Mouse (Mus musculus) testis, adult 2 months (tissue): ENCODE data around the gene Gcsh. TPM values are rescaled to one million over a fixed set of nuclear protein-coding genes. Genes with fewer than 3 reads are reported as not detected.

ENCODE experiments used
- H3K27ac ChIP-seq: fragments of 200-500 bp; 2 replicates; pipeline ENCODE4 v1.5.1; 2012; ENCODE audit warnings: low read depth, low read length; ENCODE audit not compliant: control insufficient read depth, insufficient read depth
- H3K27me3 ChIP-seq: fragments of 200-500 bp; 2 replicates; pipeline ENCODE4 v1.6.1; 2012; ENCODE audit warnings: mild to moderate bottlenecking, low read length, moderate library complexity; ENCODE audit not compliant: control insufficient read depth, insufficient read depth
- H3K36me3 ChIP-seq: fragments of 200-500 bp; 2 replicates; pipeline ENCODE4 v1.6.1; 2012; ENCODE audit warnings: mild to moderate bottlenecking, low read length; ENCODE audit not compliant: control insufficient read depth, insufficient read depth
- H3K4me1 ChIP-seq: fragments of 200-500 bp; 2 replicates; pipeline ENCODE4 v1.6.1; 2012; ENCODE audit warnings: low read length; ENCODE audit not compliant: control insufficient read depth, insufficient read depth
- H3K4me3 ChIP-seq: fragments of 200-500 bp; 2 replicates; pipeline ENCODE4 v1.5.1; 2012; ENCODE audit warnings: low read depth, mild to moderate bottlenecking, low read length, moderate library complexity, mixed read lengths; ENCODE audit not compliant: control insufficient read depth
- CTCF ChIP-seq: fragments of 200-500 bp; IDR thresholded peaks from 2 replicates; pipeline ENCODE4 v1.5.1; 2012; ENCODE audit warnings: low read depth, mild to moderate bottlenecking, inconsistent platforms, low read length, moderate library complexity; ENCODE audit not compliant: control insufficient read depth, insufficient read depth, insufficient replicate concordance
- POLR2A ChIP-seq: fragments of 200-500 bp; IDR thresholded peaks from 2 replicates; pipeline ENCODE4 v1.6.1; 2012; ENCODE audit warnings: low read depth, mild to moderate bottlenecking, inconsistent platforms, low read length, moderate library complexity; ENCODE audit not compliant: control insufficient read depth
- polyA plus RNA-seq: library from polyadenylated mRNA; depleted of rRNA; stranded (reverse); fragments of >200 nt; gene quantifications from 2 replicates; pipeline ENCODE4 v1.2.3, GENCODE M21; 2012; rRNA removed

Gene Gcsh
- polyA plus RNA-seq, result 7.3 and 7.6 TPM in 2 replicates

DNA sequence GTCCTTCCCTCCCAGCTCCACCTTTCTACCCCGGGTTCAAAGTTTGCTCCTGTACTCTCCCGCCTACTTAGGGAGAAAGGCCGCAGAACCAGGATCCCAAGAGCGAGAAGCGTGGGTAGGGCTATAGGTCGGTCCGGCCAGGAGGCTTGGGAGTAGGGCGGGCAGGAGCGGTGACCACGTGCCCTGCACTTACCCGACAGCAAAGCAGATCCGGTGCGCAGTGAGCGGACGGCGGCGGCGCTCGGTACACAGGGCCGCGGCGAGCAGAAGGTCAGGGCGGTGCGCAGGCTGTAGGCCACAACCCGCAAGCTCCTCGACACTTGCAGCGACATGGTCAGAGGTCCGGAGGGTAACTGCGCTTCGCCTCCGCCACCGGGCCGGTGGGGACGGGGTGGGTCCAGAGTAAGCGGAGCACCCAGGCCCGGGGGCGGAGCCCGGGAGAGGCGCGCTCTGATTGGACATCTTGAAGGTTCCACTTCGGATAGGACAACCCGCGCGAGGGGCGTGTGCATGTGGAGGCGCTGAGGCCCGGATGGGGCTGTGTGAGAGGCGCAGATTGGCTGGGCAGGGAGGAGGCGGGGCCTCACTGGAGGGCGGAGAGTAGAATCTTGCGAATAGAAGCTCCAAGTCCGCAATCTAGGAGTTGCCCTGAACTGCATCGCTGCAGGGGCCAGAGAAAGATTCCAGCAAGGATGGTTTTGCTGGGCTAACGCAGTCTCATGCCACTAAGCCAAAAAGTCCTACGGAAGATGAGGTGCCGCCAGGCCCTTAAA lies at the start of gene Gcsh:
TSS of gene Gcsh (minus strand) at position 443 of the 773 bp plus-strand sequence.
- no peak for TF ChIP-seq CTCF
- peak; percentile 69; the same call in 1 of the 2 replicates for TF ChIP-seq POLR2A
- H3K36me3 ChIP-seq, result no peaks in the 10 kb centered on the region
- H3K4me1 ChIP-seq, result peaks cover 8% of the 10 kb centered on the region; the same call in 1 of the 2 replicates
- no peaks in the 10 kb centered on the region for H3K27me3 ChIP-seq
- peak within 1 kb of the TSS; percentile 90 for H3K4me3 ChIP-seq
- H3K27ac ChIP-seq, result peak within 1 kb of the TSS; percentile 76

DNA sequence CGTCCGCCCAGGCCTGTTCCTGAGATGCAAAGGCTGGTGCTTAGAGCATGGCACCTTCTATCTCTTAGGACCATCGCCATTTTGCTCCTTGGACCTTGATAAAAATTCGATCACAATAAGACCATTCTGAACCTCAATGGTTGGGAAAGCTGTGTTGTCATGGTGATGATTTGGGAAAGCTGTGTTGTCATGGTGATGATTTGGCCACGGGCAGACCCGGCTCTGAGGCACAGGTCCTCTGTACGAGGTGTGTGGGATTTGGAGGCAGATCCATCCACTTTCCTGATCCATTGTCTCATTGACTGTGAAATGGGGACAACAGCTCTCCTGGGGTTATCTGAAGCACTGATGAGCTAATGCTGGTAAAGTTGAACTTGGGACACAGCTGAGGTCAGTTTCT lies 46.5 kb upstream of the Gcsh start:
- H3K27ac ChIP-seq, result no peak overlapping the region
- no peaks in the 10 kb centered on the region for H3K4me1 ChIP-seq
- TF ChIP-seq POLR2A (no peak), CTCF (no peak)
- no peaks in the 10 kb centered on the region for H3K27me3 ChIP-seq
- no peak overlapping the region for H3K4me3 ChIP-seq
- no peaks in the 10 kb centered on the region for H3K36me3 ChIP-seq

DNA sequence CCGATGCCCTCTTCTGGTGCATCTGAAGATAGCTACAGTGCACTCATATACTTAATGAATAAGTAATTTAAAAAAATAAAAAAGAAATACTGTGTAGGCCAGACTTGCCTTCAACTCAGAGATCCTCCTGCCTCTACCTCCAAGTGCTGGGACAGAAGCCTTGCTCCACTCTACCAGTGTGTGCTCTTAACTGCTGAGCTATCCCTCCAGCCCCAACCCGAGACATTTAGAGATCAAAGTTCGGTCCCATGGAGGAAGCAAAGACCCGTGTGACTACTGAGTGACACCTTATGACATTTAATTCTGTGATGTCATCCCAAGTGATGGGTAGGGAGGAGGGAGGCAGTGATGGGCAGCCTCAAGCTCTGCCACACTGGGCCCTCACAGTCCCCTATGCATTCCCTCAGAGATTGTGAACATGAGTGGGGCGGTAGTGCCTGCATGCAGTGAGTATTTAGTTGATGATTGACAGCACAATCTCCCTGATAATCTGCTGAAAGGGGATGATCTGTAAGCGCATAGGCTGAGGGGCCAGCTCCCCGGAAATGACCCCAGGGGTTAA lies 44.1 kb upstream of the Gcsh start:
- no peak overlapping the region for H3K4me3 ChIP-seq
- TF ChIP-seq CTCF (no peak), POLR2A (no peak)
- no peak overlapping the region for H3K27ac ChIP-seq
- no peaks in the 10 kb centered on the region for H3K36me3 ChIP-seq
- no peaks in the 10 kb centered on the region for H3K27me3 ChIP-seq
- no peaks in the 10 kb centered on the region for H3K4me1 ChIP-seq

DNA sequence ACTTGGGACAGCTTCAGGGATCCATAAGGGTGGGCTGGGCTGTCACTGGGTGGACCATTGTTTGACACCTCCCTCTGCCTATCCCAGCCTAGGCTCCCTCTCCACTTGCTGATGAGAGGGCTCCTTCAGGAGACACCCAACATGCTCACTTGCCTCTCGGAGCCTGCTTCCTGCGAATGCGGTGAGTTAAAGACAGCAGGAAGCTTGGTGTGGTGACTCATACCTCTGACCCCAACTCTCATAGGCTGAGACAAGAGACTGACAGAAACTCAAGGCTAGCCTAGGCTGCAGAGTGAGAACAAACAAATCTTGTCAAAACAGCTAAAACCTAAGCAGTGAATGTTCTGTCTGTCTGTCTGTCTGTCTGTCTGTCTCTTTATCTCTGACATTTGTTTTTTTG lies 40.1 kb upstream of the Gcsh start:
- H3K4me1 ChIP-seq, result peaks cover 5% of the 10 kb centered on the region
- no peak overlapping the region for H3K27ac ChIP-seq
- H3K27me3 ChIP-seq, result no peaks in the 10 kb centered on the region
- H3K36me3 ChIP-seq, result no peaks in the 10 kb centered on the region
- H3K4me3 ChIP-seq, result no peak overlapping the region
- TF ChIP-seq POLR2A, result no peak
- TF ChIP-seq CTCF, result no peak

DNA sequence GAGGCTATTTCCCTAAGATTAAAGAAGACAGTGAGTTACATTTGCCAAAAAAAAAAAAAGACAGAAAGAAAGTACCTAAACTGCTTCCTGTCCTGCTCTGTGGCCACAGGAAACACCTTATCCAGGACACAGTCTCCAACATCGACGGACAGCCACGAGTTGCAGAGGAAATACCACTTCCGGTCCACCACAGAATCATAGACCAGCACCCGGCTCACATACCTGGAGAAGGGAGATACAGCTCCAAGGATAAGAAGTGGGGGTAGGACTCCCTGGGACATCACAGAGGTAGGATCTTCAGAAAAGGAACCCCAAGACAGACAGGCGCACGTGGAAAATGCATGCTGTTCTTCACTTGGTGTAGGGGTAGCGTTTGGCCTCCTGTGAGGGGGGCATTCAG lies 39.3 kb upstream of the Gcsh start:
- Histone ChIP-seq H3K36me3 (no peaks in the 10 kb centered on the region), H3K4me3 (no peak overlapping the region), H3K27ac (no peak overlapping the region), H3K4me1 (peaks cover 11% of the 10 kb centered on the region), H3K27me3 (no peaks in the 10 kb centered on the region)
- TF ChIP-seq CTCF, result no peak
- no peak for TF ChIP-seq POLR2A

DNA sequence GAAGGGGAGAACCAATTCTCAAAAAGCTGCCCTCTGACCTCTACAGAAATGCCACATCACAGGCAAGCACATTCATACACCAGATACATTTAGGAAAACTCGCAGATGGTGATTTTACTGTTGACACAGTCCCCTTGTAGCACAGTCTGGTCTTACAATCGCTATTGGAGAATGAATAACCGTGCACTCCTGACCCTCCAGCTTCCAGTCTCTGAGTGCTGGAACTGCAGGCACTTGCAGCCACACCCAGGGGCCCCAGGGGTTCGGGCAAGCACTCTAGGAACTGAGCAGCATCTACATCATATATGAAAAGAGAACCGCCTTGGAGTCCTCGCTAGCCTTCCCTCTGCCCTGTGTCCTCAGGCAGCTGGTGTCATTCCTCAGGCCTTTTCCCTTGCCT lies 38.1 kb upstream of the Gcsh start:
- TF ChIP-seq CTCF (no peak), POLR2A (no peak)
- no peaks in the 10 kb centered on the region for H3K36me3 ChIP-seq
- no peaks in the 10 kb centered on the region for H3K27me3 ChIP-seq
- H3K4me3 ChIP-seq, result no peak overlapping the region
- no peak overlapping the region for H3K27ac ChIP-seq
- peaks cover 11% of the 10 kb centered on the region for H3K4me1 ChIP-seq

DNA sequence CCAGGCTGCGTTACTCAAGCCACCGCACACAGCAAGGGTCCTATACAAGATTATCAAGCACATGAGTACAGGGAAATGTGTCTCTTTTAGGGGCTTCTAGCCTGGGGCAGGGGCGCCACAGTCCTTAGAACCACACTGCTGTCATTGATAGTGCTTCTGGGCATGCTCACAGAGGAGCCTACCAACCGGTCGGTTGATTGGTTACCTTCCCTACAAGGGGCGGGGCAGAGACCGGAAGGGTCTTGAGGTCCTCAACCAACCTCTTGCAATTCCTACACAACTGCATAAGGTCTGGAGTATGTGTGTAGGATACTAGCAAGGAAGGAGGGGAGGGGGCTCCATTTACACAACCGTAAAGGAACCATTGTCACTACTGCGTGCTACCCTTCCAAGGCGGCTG lies 35.3 kb upstream of the Gcsh start:
- peaks cover 11% of the 10 kb centered on the region for H3K4me1 ChIP-seq
- peak overlapping the region; percentile 71 for H3K4me3 ChIP-seq
- peak overlapping the region; percentile 8; the same call in 1 of the 2 replicates for H3K27ac ChIP-seq
- H3K27me3 ChIP-seq, result no peaks in the 10 kb centered on the region
- H3K36me3 ChIP-seq, result no peaks in the 10 kb centered on the region
- no peak for TF ChIP-seq CTCF
- peak; percentile 44; the same call in 1 of the 2 replicates for TF ChIP-seq POLR2A
